Comparison of ENCODE assay signal across 8 mouse cellular contexts in the genomic region with DNA sequence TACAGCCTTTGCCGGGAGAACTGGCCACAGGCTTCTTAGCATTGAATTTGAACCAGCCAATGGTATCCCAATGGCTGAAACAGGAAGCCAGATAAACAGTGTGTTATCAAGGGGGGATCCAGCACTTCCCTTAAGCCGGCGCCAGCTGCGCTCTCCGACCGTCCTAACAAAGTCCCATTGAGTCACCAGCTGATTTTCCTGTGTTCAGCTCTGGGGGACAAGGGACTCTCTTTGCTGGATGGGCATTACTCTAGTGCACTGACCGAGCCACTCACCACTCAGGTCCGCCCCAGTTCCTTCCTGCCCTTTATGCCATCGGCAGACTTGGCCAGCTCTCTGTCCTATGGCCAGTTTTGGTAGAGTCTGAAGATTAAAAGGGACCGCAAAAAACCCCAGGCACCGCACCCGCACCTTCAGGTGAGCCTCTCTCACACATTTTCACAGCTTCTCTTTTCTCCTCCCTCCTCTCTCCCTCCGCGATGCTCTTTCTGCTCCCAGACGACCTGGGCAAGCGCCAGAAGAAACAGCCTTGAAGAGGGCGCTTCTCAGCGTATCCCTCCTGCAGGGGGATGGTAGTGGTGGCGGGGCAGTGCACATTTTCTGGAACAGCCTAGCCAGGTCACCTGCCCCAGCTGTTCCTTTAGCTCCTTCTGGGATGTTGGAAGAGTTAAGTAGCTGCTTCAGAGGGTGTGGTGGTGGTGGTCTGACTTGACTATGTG. TPM values are rescaled to one million over a fixed set of nuclear protein-coding genes. Genes with fewer than 3 reads are reported as not detected.
DNase-seq lines count a peak whose midpoint lies in the region; ATAC-seq and TF ChIP-seq lines count a peak whose summit lies in the region.

No protein-coding gene starts in this region.

- H3K4me2 ChIP-seq in heart, postnatal 0 days (ENCODE audit: low read depth, low read length): peak overlapping the region; percentile 85

- peak; percentile 18 for ATAC-seq in heart, postnatal 0 days (ENCODE audit: insufficient read depth, low read depth)
- peak; percentile 27 for ATAC-seq in megakaryocyte progenitor cell, adult 5-6 weeks (replicated peaks; ENCODE audit: poor library complexity)
- no peak for ATAC-seq in erythroid progenitor cell, adult 5-6 weeks (replicated peaks; ENCODE audit: low FRiP score, poor library complexity, severe bottlenecking)

- H3K27me3 ChIP-seq in heart, postnatal 0 days (ENCODE audit: control insufficient read depth, insufficient read depth, low read length): no peaks in the 10 kb centered on the region

- no peaks in the 10 kb centered on the region for H3K9me3 ChIP-seq in heart, postnatal 0 days (replicated peaks; ENCODE audit: control insufficient read depth, low read length)

- DNase-seq in left cerebral cortex, adult 2 months (ENCODE audit: extremely low spot score in 1 of 2, low spot score in 2 of 2): no peak
- DNase-seq in left cerebral cortex, adult 9 months (ENCODE audit: low spot score in 2 of 2): no peak
- peak; percentile 58 for DNase-seq in embryo, embryonic 9.5 days (ENCODE audit: extremely low spot score)
- peak; percentile 63 for DNase-seq in heart, postnatal 0 days (ENCODE audit: low spot score)
- DNase-seq in kidney, postnatal 4 days: peak; percentile 74 to 80
- DNase-seq in c-Kit-positive CD71-positive TER-119-positive erythroid progenitor cells, embryonic 14.5 days (ENCODE audit: low spot score): no peak

- intact Hi-C loops in left cerebral cortex, adult 2 months (cut with DNase I): no loop called here

- no peak for TF ChIP-seq CTCF in left cerebral cortex, adult 2 months (IDR thresholded peaks at IDR 0.05)
- TF ChIP-seq CTCF in heart, postnatal 0 days (IDR thresholded peaks at IDR 0.05; ENCODE audit: low read depth): no peak

- peak overlapping the region; percentile 79 for H3K9ac ChIP-seq in heart, postnatal 0 days (replicated peaks; ENCODE audit: low read depth, low read length)

- no peak for TF ChIP-seq EP300 in heart, postnatal 0 days (IDR thresholded peaks at IDR 0.05; ENCODE audit: low read depth)

- H3K4me1 ChIP-seq in heart, postnatal 0 days (ENCODE audit: control insufficient read depth, insufficient read depth): peaks cover 11% of the 10 kb centered on the region

- H3K27ac ChIP-seq in left cerebral cortex, adult 2 months: no peak overlapping the region; the same call in 1 of the 2 replicates
- H3K27ac ChIP-seq in heart, postnatal 0 days (ENCODE audit: low read depth): peak overlapping the region; percentile 89

- under 1% methylated on average over 19 of the region's 19 CpGs for WGBS in heart, postnatal 0 days

- H3K4me3 ChIP-seq in left cerebral cortex, adult 2 months: peak overlapping the region; percentile 42
- peak overlapping the region; percentile 79 for H3K4me3 ChIP-seq in heart, postnatal 0 days (ENCODE audit: low read depth, low read length)

- 0 out of 2 replicates have a peak, but pooled peaks cover 3% of the 10 kb centered on the region for H3K36me3 ChIP-seq in heart, postnatal 0 days (replicated peaks; ENCODE audit: control insufficient read depth, insufficient read depth, low read length)

RNA-seq across cellular contexts. Expression of gene Csrp1, which starts 32.9 kb away (rescaled TPM):
- 100 to 1,000 TPM; 208 to 212 TPM for total RNA-seq in left cerebral cortex, adult 2 months (2021)
- 529 and 840 TPM in 2 replicates for total RNA-seq in heart, postnatal 0 days (2014; rRNA removed; ENCODE audit: low replicate concordance)
- 128 and 145 TPM in 2 replicates for polyA plus RNA-seq in heart, postnatal 0 days (2015; fragmentation: Nextera tagmentation; extraction: Ambion mirVana)
- 103 and 106 TPM in 2 replicates for total RNA-seq in megakaryocyte progenitor cell, adult 5-6 weeks (2015)
- 104 and 113 TPM in 2 replicates for total RNA-seq in megakaryocyte progenitor cell, adult 5-6 weeks (2017)
- total RNA-seq in erythroid progenitor cell, adult 5-6 weeks (2015; ENCODE audit: low replicate concordance): 46.5 and 48.6 TPM in 2 replicates
- total RNA-seq in erythroid progenitor cell, adult 5-6 weeks (2017; ENCODE audit: low replicate concordance): 31.8 and 44.7 TPM in 2 replicates

Comparison
In these comparisons a context has a peak if more than half of its experiments do, and no peak if none do; other contexts are left out.
1. DNase-seq: peak in embryo, embryonic 9.5 days (single experiment), heart, postnatal 0 days (single experiment) and kidney, postnatal 4 days (2 of 2); none in left cerebral cortex, adult 2 months (0 of 2), left cerebral cortex, adult 9 months (0 of 2) and c-Kit-positive CD71-positive TER-119-positive erythroid progenitor cells, embryonic 14.5 days (single experiment).